Mouse (Mus musculus): ENCODE results near the gene Syt13.

Gene Syt13

GRCm38 (mm10) chr2:92915659-92916631 lies 1.0 kb downstream of the Syt13 start:
- POLR2A ChIA-PET, result interaction anchor here in 3 of 4 experiments (0.7 to 1.3 kb wide), 3 partner anchors 19 to 552 kb away, joined by 3 read pairs; no protein-coding TSS in a partner anchor
- CTCF ChIA-PET, result interaction anchor here in 3 of 4 experiments (0.6 to 2.5 kb wide), 6 partner anchors 12 to 1905 kb away, joined by 3 to 9 read pairs (median 6); no protein-coding TSS in a partner anchor

- ChIA-PET POLR2A (no interaction called here), CTCF (interaction anchor here in 1 of 4 experiments (0.6 kb wide), 1 partner anchor 245 kb away, joined by 3 read pairs; no protein-coding TSS in a partner anchor)
These were observed 2.7 kb downstream of the Syt13 start for GRCm38 (mm10) chr2:92917405-92918142.

DNA sequence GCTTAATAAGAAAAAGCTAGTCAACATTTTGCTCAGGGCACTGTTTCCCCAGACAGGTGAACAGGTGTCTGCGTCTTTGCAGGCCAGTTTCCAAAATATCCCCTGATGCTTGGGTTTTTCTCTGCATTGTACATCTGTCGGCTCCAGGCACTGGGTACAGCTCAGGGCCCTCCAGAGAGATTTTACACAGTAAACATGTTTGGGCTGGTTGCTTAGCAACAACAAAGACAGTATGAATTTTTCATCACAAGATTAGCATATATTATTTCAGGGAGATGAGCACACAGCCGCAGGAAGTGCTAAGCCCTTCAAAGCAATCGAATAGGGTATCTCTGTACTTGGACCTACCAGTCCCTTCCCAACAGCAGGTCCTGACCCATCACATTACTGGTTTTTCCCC lies 5.8 kb downstream of the Syt13 start:
- POLR2A ChIA-PET, result no interaction called here
- CTCF ChIA-PET, result no interaction called here

GRCm38 (mm10) chr2:92924677-92925259 lies 9.9 kb downstream of the Syt13 start:
- ChIA-PET POLR2A (no interaction called here), CTCF (interaction anchor here in 1 of 4 experiments (1.1 kb wide), 1 partner anchor 30 kb away, joined by 3 read pairs; no protein-coding TSS in a partner anchor)

DNA sequence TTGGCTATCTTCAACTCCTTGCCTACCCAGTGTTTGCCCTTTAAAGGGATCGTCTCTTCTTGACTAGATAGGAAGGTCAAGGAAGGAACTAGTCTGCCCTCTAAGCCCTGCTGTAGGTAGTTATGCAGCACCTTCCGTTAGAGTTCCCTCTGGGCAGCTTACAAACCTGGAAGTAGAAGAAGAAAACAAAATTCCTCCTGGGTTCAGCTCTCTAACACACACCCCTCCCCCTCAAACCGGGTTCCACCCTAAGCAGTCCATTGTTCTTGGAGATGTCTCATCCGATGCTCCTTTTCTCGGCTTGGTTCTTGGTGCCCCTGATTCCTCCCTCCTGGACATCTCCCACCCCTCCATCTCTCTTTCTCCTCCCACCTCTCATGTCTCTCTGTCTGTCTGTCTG lies 14.8 kb downstream of the Syt13 start:
- ChIA-PET POLR2A (interaction anchor here in 3 of 4 experiments (0.6 to 1.2 kb wide), 3 partner anchors 20 to 773 kb away, joined by 3 read pairs; no protein-coding TSS in a partner anchor), CTCF (interaction anchor here in 1 of 4 experiments (0.6 kb wide), 1 partner anchor 25 kb away, joined by 3 read pairs; no protein-coding TSS in a partner anchor)

DNA sequence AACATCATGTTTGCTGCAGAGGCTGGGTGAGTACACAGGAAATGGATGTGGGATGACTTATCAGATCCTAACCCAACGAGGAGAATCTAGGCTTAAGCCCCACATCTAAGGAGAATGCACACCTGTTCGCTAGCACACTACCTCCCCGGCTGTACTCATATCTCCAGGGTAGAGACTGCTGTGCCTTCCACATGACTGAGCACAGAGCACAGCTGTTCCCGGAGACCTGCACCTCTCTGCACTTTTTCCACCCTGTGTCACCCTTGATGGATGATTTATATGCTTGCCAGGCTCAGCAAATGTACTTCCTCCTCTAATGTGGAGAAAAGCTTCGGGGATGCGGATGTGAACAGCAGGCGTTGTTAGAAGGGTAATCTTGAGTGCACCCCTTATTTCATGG lies 16.2 kb downstream of the Syt13 start:
- ChIA-PET POLR2A (interaction anchor here in 1 of 4 experiments (1.2 kb wide), 1 partner anchor 18 kb away, joined by 3 read pairs; no protein-coding TSS in a partner anchor), CTCF (no interaction called here)

DNA sequence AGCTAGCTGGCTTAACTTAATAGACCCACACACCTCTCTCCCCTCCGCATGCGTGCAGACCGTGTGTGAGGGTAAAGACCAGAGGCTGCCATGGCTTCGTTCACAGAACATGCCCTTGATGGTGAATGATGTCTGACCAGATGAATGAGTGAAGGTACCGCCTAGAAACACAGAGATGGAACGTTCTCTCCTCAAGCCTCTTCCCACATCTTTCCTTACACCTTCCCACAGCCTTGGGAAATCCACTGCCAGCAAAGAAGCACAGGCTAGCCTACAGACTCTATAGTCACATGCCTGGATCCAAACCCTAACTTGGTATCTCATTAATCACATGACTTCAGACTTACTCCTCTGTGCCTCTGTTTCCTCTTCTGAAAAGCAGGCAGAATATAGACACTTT lies 18.5 kb downstream of the Syt13 start:
- ChIA-PET CTCF (no interaction called here), POLR2A (no interaction called here)

- POLR2A ChIA-PET, result interaction anchor here in 3 of 4 experiments (0.6 to 2.1 kb wide), 7 partner anchors 11 to 54 kb away, joined by 3 to 9 read pairs (median 3); no protein-coding TSS in a partner anchor
- CTCF ChIA-PET, result interaction anchor here in 2 of 4 experiments (0.7 to 1.5 kb wide), 2 partner anchors 20 to 21 kb away, joined by 3 read pairs; no protein-coding TSS in a partner anchor
These were observed 19.5 kb downstream of the Syt13 start for GRCm38 (mm10) chr2:92934312-92934982.

- ChIA-PET POLR2A (interaction anchor here in 3 of 4 experiments (0.7 to 2.1 kb wide), 5 partner anchors 10 to 117 kb away, joined by 3 to 9 read pairs (median 4); no protein-coding TSS in a partner anchor), CTCF (interaction anchor here in 1 of 4 experiments (0.7 to 1.5 kb wide), 2 partner anchors 19 to 297 kb away, joined by 3 read pairs; no protein-coding TSS in a partner anchor)
These were observed 20.6 kb downstream of the Syt13 start for GRCm38 (mm10) chr2:92935483-92935882.

DNA sequence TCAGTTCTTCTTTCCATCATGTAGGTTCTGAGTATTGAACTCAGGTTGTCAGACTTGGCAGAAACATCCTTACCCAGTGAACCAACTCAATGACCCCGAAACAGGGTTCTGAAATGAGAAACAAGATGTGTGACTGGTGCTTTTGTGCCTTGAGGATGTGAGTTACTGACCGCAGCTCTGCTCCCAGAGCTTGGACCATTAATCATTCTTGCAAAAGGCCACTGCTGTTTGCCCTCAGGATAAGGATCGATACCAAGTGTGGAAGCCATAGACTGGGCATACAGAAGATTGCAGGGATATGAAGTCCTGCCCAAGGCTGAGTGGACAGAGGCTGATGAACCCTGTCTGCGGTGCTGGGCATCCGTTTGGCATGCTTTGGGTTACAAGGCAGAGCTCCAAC lies 23.2 kb downstream of the Syt13 start:
- ChIA-PET POLR2A (no interaction called here), CTCF (no interaction called here)

GRCm38 (mm10) chr2:92938827-92939226 lies 23.9 kb downstream of the Syt13 start:
- CTCF ChIA-PET, result no interaction called here
- POLR2A ChIA-PET, result no interaction called here

DNA sequence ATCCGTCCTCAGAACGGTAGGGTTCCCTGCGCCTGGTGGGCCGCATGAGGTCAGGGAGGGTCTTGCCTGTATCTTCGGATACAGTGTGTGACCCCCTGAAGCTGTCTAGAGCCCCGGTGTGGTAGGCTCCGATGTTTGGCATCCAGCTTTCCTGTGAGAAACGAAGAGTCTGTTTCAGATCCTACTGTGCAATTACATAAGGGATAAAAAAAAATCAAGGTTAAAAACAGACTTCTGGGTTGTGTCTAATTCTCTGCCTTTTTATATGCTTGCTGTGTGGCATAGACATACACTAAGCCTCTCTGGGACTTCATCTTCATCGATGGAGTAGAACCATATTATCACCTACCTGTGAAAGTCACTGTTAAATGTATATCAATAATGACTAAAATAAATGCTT lies 26.1 kb downstream of the Syt13 start:
- POLR2A ChIA-PET, result no interaction called here

GRCm38 (mm10) chr2:92941463-92941862 lies 26.6 kb downstream of the Syt13 start:
- CTCF ChIA-PET, result no interaction called here
- POLR2A ChIA-PET, result no interaction called here

More for the DNA sequence above, 26.1 kb downstream of the Syt13 start:
- CTCF ChIA-PET, result interaction anchor here in 1 of 4 experiments (1.2 kb wide), 1 partner anchor 14 kb away, joined by 3 read pairs; no protein-coding TSS in a partner anchor

GRCm38 (mm10) chr2:92943406-92943805 lies 28.5 kb downstream of the Syt13 start:
- ChIA-PET CTCF (no interaction called here), POLR2A (no interaction called here)

DNA sequence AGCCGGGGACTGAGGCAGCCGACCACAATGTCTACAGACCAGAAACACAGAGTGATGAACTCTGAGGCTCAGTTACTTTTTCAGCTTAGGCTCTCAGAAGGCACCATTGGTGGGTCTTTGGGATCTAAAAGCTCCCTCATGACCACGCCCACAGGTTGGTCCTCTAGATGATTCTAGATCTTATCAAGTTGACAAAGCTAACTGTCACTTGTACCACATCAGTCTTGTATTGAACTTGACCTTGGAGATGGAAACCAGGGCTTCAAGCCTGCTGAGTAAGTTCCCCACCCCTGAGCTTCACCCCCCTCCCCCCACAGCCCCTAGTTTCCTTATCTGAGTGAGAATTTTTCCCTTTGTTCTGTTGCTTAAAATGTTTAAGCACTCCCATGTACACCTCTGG lies 29.5 kb downstream of the Syt13 start:
- ChIA-PET POLR2A (interaction anchor here in 1 of 4 experiments (0.7 kb wide), 1 partner anchor 17 kb away, joined by 3 read pairs; no protein-coding TSS in a partner anchor), CTCF (interaction anchor here in 2 of 4 experiments (0.5 to 0.9 kb wide), 3 partner anchors 10 to 169 kb away, joined by 3 to 4 read pairs (median 4); no protein-coding TSS in a partner anchor)

GRCm38 (mm10) chr2:92945125-92945746 lies 30.3 kb downstream of the Syt13 start:
- ChIA-PET POLR2A (interaction anchor here in 1 of 4 experiments (1.0 kb wide), 1 partner anchor 10 kb away, joined by 5 read pairs; no protein-coding TSS in a partner anchor), CTCF (interaction anchor here in 2 of 4 experiments (0.6 to 1.9 kb wide), 3 partner anchors 10 kb away, joined by 3 to 7 read pairs (median 6); no protein-coding TSS in a partner anchor)

DNA sequence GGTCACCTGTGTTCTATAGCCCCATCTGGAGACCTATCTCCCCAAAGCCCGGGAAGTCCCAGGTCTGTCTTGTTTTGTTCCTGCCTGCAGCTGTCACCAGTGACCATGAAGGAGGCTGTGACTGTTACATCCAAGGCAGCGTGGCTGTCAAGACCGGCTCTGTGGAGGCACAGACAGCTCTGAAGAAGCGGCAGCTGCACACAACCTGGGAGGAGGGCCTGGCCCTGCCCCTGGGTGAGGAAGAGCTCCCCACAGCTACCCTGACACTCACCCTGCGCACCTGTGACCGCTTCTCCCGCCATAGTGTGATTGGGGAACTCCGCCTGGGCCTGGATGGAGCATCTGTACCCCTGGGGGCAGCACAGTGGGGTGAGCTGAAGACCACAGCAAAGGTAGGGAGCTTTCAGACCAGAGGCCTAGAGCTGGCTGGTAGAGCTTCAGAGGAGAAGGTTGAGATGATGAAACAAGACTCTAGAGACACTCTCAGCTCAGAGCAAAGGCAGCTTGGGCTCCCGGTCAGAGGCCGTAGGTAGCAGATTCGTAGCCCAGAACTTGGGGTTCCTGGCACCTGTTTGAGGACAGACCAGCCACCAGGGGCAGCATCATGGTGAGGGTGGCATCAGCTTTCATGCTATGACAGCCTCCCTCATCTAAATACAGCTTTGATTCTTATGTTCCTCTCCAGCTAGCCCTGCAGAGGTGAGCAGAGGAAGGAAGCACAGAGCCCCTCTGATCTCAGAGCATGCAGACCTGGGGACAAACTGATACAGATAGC lies 31.1 kb downstream of the Syt13 start:
- CTCF ChIA-PET, result interaction anchor here in 3 of 4 experiments (1.4 to 1.9 kb wide), 3 partner anchors 9 to 27 kb away, joined by 3 to 7 read pairs (median 6); no protein-coding TSS in a partner anchor
- POLR2A ChIA-PET, result interaction anchor here in 2 of 4 experiments (0.7 to 1.0 kb wide), 3 partner anchors 9 to 26 kb away, joined by 3 to 5 read pairs (median 3); no protein-coding TSS in a partner anchor

All from embryonic stem cell, embryonic (primary cell).